Mouse (Mus musculus) adrenal gland, adult 2 months (tissue): Measurements from ENCODE around the gene Cdh13. TPM values are rescaled to one million over a fixed set of nuclear protein-coding genes. Genes with fewer than 3 reads are reported as not detected.
A peak's percentile ranks its signal among the peaks of the same experiment; 100 is the strongest.
"Not testable (repeated sequence)": the region's sequence is repeated elsewhere in the genome, so short reads cannot be mapped to it uniquely, and the experiment has no call there.

ENCODE experiments used
- DNase-seq: peaks from one replicate; pipeline ENCODE4 v3.0.0; 2021
- polyA plus RNA-seq: library from polyadenylated mRNA; depleted of rRNA; stranded (reverse); fragments of >200 nt; gene quantifications from 2 replicates; pipeline ENCODE4 v1.2.3, GENCODE M21; 2012
- total RNA-seq, 2 experiments: library from RNA; stranded (reverse); gene quantifications; 2 replicates each; pipeline ENCODE4 v1.2.3; 2021

Gene Cdh13
- total and polyA plus RNA-seq, 3 experiments = 5.3 to 8.7 (median 8.1) TPM

DNA sequence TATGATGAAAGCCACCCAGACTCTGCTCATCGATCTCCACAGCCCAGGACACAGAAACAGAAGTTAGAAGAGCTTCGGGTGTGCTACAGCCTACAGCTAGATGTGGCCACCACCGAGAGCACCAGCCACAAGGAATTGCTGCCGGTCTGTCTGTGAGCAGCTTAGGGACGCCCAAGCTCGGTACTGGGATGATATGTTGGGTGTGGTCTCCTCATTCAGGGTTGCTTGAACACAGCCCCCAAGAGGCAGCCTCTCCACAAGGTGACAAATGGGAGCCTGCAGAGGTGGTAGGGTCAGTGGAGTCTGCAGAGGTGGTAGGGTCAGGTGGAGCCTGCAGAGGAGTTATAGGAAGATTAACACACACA lies 1070.1 kb downstream of the Cdh13 start:
- no peak for DNase-seq

DNA sequence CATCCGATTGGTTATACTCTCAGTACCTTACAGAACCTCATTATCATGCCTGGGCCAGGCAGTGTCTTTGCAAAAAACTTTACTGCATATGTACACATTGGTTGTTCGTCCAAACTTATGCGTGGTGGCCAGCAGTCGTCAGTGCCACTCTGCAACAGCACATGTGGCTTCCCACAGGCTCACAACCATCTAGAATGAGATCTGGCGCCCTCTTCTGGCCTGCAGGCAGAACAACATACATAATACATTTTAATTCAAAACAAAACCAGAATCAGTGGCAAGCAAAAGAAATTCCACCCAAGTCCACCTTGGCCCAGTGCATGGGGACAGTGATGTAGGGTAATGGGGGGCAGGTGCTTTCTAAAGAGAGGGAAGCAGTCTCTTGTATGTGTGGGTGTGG lies 1073.1 kb downstream of the Cdh13 start:
- not testable (repeated sequence) for DNase-seq

DNA sequence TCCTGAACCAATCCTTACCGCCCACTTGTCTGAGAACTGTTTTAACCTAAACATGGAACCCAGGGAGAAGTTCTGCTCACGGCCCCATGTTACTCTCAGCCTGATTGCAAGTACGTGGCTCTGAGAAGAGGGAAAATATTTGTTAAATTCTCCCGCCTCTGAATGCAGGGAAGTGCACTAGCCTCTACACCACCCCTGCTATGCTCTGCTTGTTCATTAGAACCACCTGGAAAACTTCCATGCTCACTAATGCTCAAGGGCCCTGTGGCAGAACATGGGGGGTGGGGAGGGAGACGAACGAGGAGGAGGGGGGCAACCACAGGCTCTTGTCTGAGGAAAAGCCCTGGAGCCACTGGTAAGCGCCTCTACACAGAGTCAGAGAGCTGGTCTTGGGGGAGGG lies 1074.6 kb downstream of the Cdh13 start:
- no peak for DNase-seq

DNA sequence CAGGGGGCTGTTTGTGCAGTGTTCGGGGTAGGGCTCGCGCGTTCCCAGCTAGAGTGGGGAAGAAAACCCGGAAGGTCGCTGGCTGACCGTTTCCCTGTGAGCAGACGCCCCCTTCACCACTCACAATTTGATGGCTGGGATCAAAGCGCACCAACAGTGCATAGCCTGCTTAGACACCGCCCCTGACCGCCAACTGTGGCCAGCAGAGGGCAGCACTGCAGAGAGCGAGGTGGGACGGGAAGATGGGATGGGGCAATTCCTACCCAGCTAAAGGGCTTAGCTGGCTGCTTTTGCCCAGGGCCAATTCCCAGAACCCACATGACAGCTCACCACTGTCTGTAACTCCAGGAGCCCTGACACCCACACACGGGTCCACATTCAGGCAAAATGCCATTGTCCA lies 1075.3 kb downstream of the Cdh13 start:
- peak; percentile 69 for DNase-seq

DNA sequence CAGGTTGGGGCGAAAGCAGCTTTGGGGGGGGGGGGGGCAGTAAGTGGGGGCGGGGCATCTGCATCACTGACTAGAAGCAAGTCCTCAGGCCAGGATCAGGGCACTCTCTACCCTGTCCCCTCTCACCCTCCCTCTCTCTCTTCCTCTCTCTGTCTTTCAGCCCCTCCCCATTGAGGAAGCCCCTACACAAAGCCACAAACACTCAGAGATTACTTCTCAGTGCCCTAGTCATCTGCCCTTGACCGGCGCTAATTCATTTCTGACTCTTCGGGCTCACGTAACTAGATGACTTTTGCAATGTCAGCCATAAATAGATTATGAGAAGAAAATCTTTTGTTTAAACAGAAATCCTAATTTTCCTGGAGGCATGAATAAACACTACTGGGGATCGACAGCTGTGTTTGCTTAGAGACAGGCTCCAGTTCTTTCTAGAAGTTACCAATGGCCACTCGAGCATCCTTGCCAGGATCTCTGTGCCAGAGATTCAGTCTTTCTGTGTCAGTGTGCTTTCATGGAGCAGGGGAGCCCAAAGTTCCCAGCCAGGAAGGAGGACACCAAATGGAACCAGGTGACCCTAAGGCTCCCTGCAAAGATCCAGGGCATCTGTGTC lies 1077.3 kb downstream of the Cdh13 start:
- DNase-seq = peak; percentile 47
